Mouse (Mus musculus): Measurements from ENCODE around the gene Meig1. TPM values are rescaled to one million over a fixed set of nuclear protein-coding genes. Genes with fewer than 3 reads are reported as not detected.
"Not testable (repeated sequence)": the region's sequence is repeated elsewhere in the genome, so short reads cannot be mapped to it uniquely, and the experiment has no call there.

Gene Meig1
- polyA plus RNA-seq, 1 experiment from 2014 or later, result 4.7 TPM

GRCm38 (mm10) chr2:3418883-3419431, 3.5 kb downstream of the Meig1 start:
- Histone ChIP-seq H3K9me3 (replicated peaks) (no peaks in the 10 kb centered on the region), H3K9ac (replicated peaks) (peak overlapping the region; percentile 52), H3K4me1 (peaks cover 15% of the 10 kb centered on the region), H3K36me3 (no peaks in the 10 kb centered on the region), H3K4me2 (peak overlapping the region; percentile 71), H3K27ac (replicated peaks) (peak overlapping the region; percentile 48; the same call in 1 of the 2 replicates), H3K4me3 (replicated peaks) (peak overlapping the region; percentile 62), H3K27me3 (replicated peaks) (peaks cover 18% of the 10 kb centered on the region; the same call in 1 of the 2 replicates)
- under 1% methylated on average over 38 of the region's 38 CpGs for WGBS
- peak; percentile 93 for ATAC-seq (ENCODE audit: low FRiP score)

DNA sequence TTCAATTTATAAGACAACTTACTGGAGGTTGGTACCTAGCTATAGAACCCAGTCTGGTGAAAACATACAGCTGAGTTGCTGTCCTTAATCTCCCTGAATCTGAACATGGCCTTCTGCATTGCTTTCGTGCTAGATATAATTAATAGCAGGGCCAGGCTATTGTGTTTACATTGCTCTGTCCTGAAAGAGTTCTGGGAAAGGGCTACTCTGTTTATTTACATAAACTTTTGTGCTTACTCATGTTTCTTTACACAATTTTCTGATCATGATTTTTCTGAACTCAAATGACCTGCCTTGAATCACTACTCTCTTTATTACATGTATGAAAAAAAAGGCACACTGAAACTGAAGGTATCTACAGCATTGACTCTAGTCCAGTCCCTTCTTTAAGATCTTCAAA, 6.8 kb downstream of the Meig1 start:
- H3K4me2 ChIP-seq, result no peak overlapping the region
- H3K4me1 ChIP-seq, result peaks cover 8% of the 10 kb centered on the region
- no peak overlapping the region for H3K4me3 ChIP-seq (replicated peaks)
- H3K9me3 ChIP-seq (replicated peaks), result no peaks in the 10 kb centered on the region
- ATAC-seq (ENCODE audit: low FRiP score), result no peak
- H3K36me3 ChIP-seq, result no peaks in the 10 kb centered on the region
- H3K27ac ChIP-seq (replicated peaks), result no peak overlapping the region
- 58% methylated on average over 1 of the region's 1 CpGs for WGBS
- H3K27me3 ChIP-seq (replicated peaks), result peaks cover 18% of the 10 kb centered on the region; the same call in 1 of the 2 replicates
- H3K9ac ChIP-seq (replicated peaks), result no peak overlapping the region

- H3K4me1 ChIP-seq, result peaks cover 6% of the 10 kb centered on the region
- no peak overlapping the region for H3K27ac ChIP-seq (replicated peaks)
- H3K27me3 ChIP-seq (replicated peaks), result peaks cover 18% of the 10 kb centered on the region; the same call in 1 of the 2 replicates
- H3K4me2 ChIP-seq, result no peak overlapping the region
- H3K36me3 ChIP-seq, result no peaks in the 10 kb centered on the region
- no peak for ATAC-seq (ENCODE audit: low FRiP score)
- no peaks in the 10 kb centered on the region for H3K9me3 ChIP-seq (replicated peaks)
- no peak overlapping the region for H3K9ac ChIP-seq (replicated peaks)
- 42% methylated on average over 4 of the region's 4 CpGs for WGBS
- no peak overlapping the region for H3K4me3 ChIP-seq (replicated peaks)
Observed at GRCm38 (mm10) chr2:3414241-3414640, 8.2 kb downstream of the Meig1 start.

GRCm38 (mm10) chr2:3407756-3408155, 14.7 kb downstream of the Meig1 start:
- Histone ChIP-seq H3K4me1 (no peaks in the 10 kb centered on the region), H3K36me3 (no peaks in the 10 kb centered on the region), H3K4me2 (no peak overlapping the region), H3K27ac (replicated peaks) (no peak overlapping the region), H3K27me3 (replicated peaks) (no peaks in the 10 kb centered on the region), H3K9ac (replicated peaks) (no peak overlapping the region), H3K4me3 (replicated peaks) (no peak overlapping the region), H3K9me3 (replicated peaks) (no peaks in the 10 kb centered on the region)
- WGBS, result 82% methylated on average over 7 of the region's 7 CpGs
- no peak for ATAC-seq (ENCODE audit: low FRiP score)

- H3K36me3 ChIP-seq, result no peaks in the 10 kb centered on the region
- H3K27me3 ChIP-seq (replicated peaks), result no peaks in the 10 kb centered on the region
- no peak overlapping the region for H3K4me3 ChIP-seq (replicated peaks)
- no peaks in the 10 kb centered on the region for H3K9me3 ChIP-seq (replicated peaks)
- H3K9ac ChIP-seq (replicated peaks), result no peak overlapping the region
- 85% methylated on average over 4 of the region's 4 CpGs for WGBS
- ATAC-seq (ENCODE audit: low FRiP score), result no peak
- no peaks in the 10 kb centered on the region for H3K4me1 ChIP-seq
- H3K27ac ChIP-seq (replicated peaks), result no peak overlapping the region
- no peak overlapping the region for H3K4me2 ChIP-seq
Observed at GRCm38 (mm10) chr2:3405981-3406380, 16.5 kb downstream of the Meig1 start.

- H3K9me3 ChIP-seq (replicated peaks), result not testable (repeated sequence)
- 74% methylated on average over 10 of the region's 10 CpGs for WGBS
Observed at GRCm38 (mm10) chr2:3397110-3397509, 25.3 kb downstream of the Meig1 start, which contains the start of gene Olah. Gene Olah, minus strand, starts transcription at chr2:3397210.

GRCm38 (mm10) chr2:3391945-3392344, 30.5 kb downstream of the Meig1 start:
- no peak for ATAC-seq (ENCODE audit: low FRiP score)

More at GRCm38 (mm10) chr2:3397110-3397509, 25.3 kb downstream of the Meig1 start, which contains the start of gene Olah:
- H3K4me1 ChIP-seq; H3K4me3 ChIP-seq (replicated peaks); H3K4me2 ChIP-seq; H3K27ac ChIP-seq (replicated peaks); ATAC-seq (ENCODE audit: low FRiP score); H3K27me3 ChIP-seq (replicated peaks); H3K9ac ChIP-seq (replicated peaks); H3K36me3 ChIP-seq: not testable (repeated sequence)

GRCm38 (mm10) chr2:3387105-3387860, 35.2 kb downstream of the Meig1 start:
- Histone ChIP-seq H3K4me1 (no peaks in the 10 kb centered on the region), H3K4me2 (no peak overlapping the region), H3K9ac (replicated peaks) (no peak overlapping the region), H3K4me3 (replicated peaks) (no peak overlapping the region), H3K9me3 (replicated peaks) (no peaks in the 10 kb centered on the region), H3K27me3 (replicated peaks) (no peaks in the 10 kb centered on the region), H3K27ac (replicated peaks) (no peak overlapping the region), H3K36me3 (no peaks in the 10 kb centered on the region)
- 75% methylated on average over 6 of the region's 6 CpGs for WGBS
- no peak for ATAC-seq (ENCODE audit: low FRiP score)

More at GRCm38 (mm10) chr2:3391945-3392344, 30.5 kb downstream of the Meig1 start:
- Histone ChIP-seq H3K36me3 (no peaks in the 10 kb centered on the region), H3K4me1 (no peaks in the 10 kb centered on the region), H3K9me3 (replicated peaks) (no peaks in the 10 kb centered on the region), H3K4me3 (replicated peaks) (no peak overlapping the region), H3K27me3 (replicated peaks) (no peaks in the 10 kb centered on the region), H3K9ac (replicated peaks) (no peak overlapping the region), H3K27ac (replicated peaks) (no peak overlapping the region), H3K4me2 (no peak overlapping the region)
- 84% methylated on average over 2 of the region's 2 CpGs for WGBS

GRCm38 (mm10) chr2:3365127-3365526, 57.3 kb downstream of the Meig1 start:
- Histone ChIP-seq H3K4me1 (no peaks in the 10 kb centered on the region), H3K27ac (replicated peaks) (no peak overlapping the region), H3K27me3 (replicated peaks) (no peaks in the 10 kb centered on the region), H3K36me3 (no peaks in the 10 kb centered on the region), H3K4me3 (replicated peaks) (no peak overlapping the region), H3K9me3 (replicated peaks) (no peaks in the 10 kb centered on the region), H3K4me2 (no peak overlapping the region), H3K9ac (replicated peaks) (no peak overlapping the region)
- WGBS, result 73% methylated on average over 4 of the region's 4 CpGs
- ATAC-seq (ENCODE audit: low FRiP score), result no peak

DNA sequence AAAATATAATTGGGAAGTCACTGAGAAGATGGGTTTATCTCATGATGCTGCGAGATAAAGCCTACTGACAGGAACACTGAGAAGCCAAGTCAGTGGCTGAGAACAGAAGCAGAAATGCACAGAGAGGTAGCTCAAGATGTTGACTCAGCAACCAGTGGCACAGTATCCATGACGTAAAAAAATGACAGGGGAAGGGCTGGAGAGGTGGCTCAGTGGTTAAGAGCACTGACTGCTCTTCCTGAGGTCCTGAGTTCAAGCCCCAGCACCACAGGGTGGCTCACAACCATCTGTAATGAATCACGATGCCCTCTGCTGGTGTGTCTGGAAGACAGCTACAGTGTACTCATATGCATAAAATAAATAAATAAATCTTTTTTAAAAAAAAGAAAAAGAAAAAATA, 61.4 kb downstream of the Meig1 start:
- Histone ChIP-seq H3K27me3 (replicated peaks) (no peaks in the 10 kb centered on the region), H3K36me3 (no peaks in the 10 kb centered on the region), H3K4me1 (no peaks in the 10 kb centered on the region), H3K4me3 (replicated peaks) (no peak overlapping the region), H3K9ac (replicated peaks) (no peak overlapping the region), H3K27ac (replicated peaks) (no peak overlapping the region), H3K9me3 (replicated peaks) (no peaks in the 10 kb centered on the region), H3K4me2 (no peak overlapping the region)
- no peak for ATAC-seq (ENCODE audit: low FRiP score)
- WGBS, result 88% methylated on average over 3 of the region's 3 CpGs
